Mouse (Mus musculus) midbrain, embryonic 10.5 days (tissue): ENCODE measurements around the gene Angptl2. TPM values are rescaled to one million over a fixed set of nuclear protein-coding genes. Genes with fewer than 3 reads are reported as not detected.
"Not testable (repeated sequence)": the region's sequence is repeated elsewhere in the genome, so short reads cannot be mapped to it uniquely, and the experiment has no call there.

Source experiments
- DNase-seq: peaks from one replicate; pipeline ENCODE4 v3.0.0-alpha.2; 2017; ENCODE audit warnings: low spot score
- H3K27ac ChIP-seq: fragments of 300-500 bp; sonication (generic); replicated peaks from 2 replicates; pipeline ENCODE4 v1.5.1; 2016; ENCODE audit warnings: mild to moderate bottlenecking
- H3K27me3 ChIP-seq: fragments of 300-500 bp; sonication (generic); 2 replicates; pipeline ENCODE4 v1.6.1; 2016; ENCODE audit warnings: low read depth, mild to moderate bottlenecking; ENCODE audit not compliant: poor library complexity, severe bottlenecking
- H3K36me3 ChIP-seq: fragments of 300-500 bp; sonication (generic); 2 replicates; pipeline ENCODE4 v1.6.1; 2016; ENCODE audit warnings: mild to moderate bottlenecking, moderate library complexity
- H3K4me1 ChIP-seq: fragments of 300-500 bp; sonication (generic); 2 replicates; pipeline ENCODE4 v1.6.1; 2016
- H3K4me3 ChIP-seq: fragments of 300-500 bp; sonication (generic); 2 replicates; pipeline ENCODE4 v1.5.1; 2016; ENCODE audit warnings: mild to moderate bottlenecking, moderate library complexity
- H3K9me3 ChIP-seq: fragments of 300-500 bp; sonication (generic); replicated peaks from 2 replicates; pipeline ENCODE4 v1.6.1; 2016; ENCODE audit warnings: mild to moderate bottlenecking
- WGBS: fragments of 180-500 bp; shearing (Covaris S2); methylation state at CpG from one replicate; pipeline ENCODE4 v1.1.7; 2016; 5-methylcytosine and 5-hydroxymethylcytosine counted together
- polyA plus RNA-seq: library from polyadenylated mRNA; unstranded; fragments of >200 nt; fragmentation: Nextera tagmentation; extraction: Ambion mirVana; gene quantifications from 2 replicates; pipeline ENCODE4 v1.2.1, GENCODE M21; 2016

Angptl2 gene
- polyA plus RNA-seq, 1 experiment from 2014 or later, result 21.8 TPM

GRCm38 (mm10) chr2:33207069-33207468 lies 8.8 kb upstream of the Angptl2 start:
- Histone ChIP-seq H3K4me1 (peaks cover 37% of the 10 kb centered on the region), H3K9me3 (no peaks in the 10 kb centered on the region), H3K36me3 (no peaks in the 10 kb centered on the region), H3K27ac (peak overlapping the region; percentile 61; the same call in 1 of the 2 replicates), H3K27me3 (no peaks in the 10 kb centered on the region), H3K4me3 (no peak overlapping the region)
- DNase-seq, result no peak
- 45% methylated on average over 4 of the region's 4 CpGs for WGBS

- no peaks in the 10 kb centered on the region for H3K36me3 ChIP-seq
- 90% methylated on average over 5 of the region's 5 CpGs for WGBS
- no peaks in the 10 kb centered on the region for H3K9me3 ChIP-seq
- no peaks in the 10 kb centered on the region for H3K27me3 ChIP-seq
- H3K27ac ChIP-seq, result no peak overlapping the region
- peaks cover 36% of the 10 kb centered on the region for H3K4me1 ChIP-seq
- DNase-seq, result no peak
- no peak overlapping the region for H3K4me3 ChIP-seq
These were observed 7.7 kb upstream of the Angptl2 start for GRCm38 (mm10) chr2:33208134-33208533.

- Histone ChIP-seq H3K27me3 (no peaks in the 10 kb centered on the region), H3K9me3 (no peaks in the 10 kb centered on the region), H3K4me1 (peaks cover 31% of the 10 kb centered on the region), H3K4me3 (no peak overlapping the region), H3K36me3 (no peaks in the 10 kb centered on the region), H3K27ac (no peak overlapping the region)
- no peak for DNase-seq
- 80% methylated on average over 2 of the region's 2 CpGs for WGBS
These were observed 5.0 kb upstream of the Angptl2 start for GRCm38 (mm10) chr2:33210841-33211240.

GRCm38 (mm10) chr2:33211263-33211662 lies 4.6 kb upstream of the Angptl2 start:
- not testable (repeated sequence) for H3K27ac ChIP-seq, H3K9me3 ChIP-seq, H3K27me3 ChIP-seq, H3K36me3 ChIP-seq, H3K4me3 ChIP-seq, DNase-seq
- 83% methylated on average over 11 of the region's 11 CpGs for WGBS
- peaks cover 31% of the 10 kb centered on the region for H3K4me1 ChIP-seq

DNA sequence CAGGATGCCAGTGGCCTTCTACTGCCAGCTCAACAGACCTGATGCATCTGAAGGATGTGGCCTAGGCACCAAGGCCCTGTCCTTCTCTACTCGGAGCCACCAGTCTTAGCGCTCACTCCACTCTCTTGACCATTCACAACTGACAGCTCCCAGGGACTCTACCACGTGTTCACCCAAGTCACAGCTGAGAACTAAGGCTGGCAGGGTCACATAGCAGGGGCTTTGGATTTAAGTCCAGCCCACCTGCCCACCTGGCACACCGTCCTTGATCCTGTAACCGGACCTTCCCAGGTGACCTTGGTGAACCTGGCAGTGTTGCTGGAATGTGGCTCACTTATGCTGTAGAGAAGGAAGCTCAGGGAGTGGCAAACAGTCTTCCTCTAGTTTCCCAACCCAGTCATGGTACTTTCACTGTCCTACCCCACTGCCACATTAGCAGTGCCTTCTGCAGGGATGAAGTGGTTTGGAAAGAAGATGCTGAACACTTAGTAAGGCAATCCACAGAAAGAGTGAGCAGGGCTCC lies 631 bp upstream of the Angptl2 start:
- Histone ChIP-seq H3K27ac (peak overlapping the region; percentile 94), H3K36me3 (no peaks in the 10 kb centered on the region), H3K27me3 (no peaks in the 10 kb centered on the region), H3K9me3 (no peaks in the 10 kb centered on the region), H3K4me1 (peaks cover 54% of the 10 kb centered on the region), H3K4me3 (peak overlapping the region; percentile 70)
- no peak for DNase-seq
- 77% methylated on average over 5 of the region's 5 CpGs for WGBS

DNA sequence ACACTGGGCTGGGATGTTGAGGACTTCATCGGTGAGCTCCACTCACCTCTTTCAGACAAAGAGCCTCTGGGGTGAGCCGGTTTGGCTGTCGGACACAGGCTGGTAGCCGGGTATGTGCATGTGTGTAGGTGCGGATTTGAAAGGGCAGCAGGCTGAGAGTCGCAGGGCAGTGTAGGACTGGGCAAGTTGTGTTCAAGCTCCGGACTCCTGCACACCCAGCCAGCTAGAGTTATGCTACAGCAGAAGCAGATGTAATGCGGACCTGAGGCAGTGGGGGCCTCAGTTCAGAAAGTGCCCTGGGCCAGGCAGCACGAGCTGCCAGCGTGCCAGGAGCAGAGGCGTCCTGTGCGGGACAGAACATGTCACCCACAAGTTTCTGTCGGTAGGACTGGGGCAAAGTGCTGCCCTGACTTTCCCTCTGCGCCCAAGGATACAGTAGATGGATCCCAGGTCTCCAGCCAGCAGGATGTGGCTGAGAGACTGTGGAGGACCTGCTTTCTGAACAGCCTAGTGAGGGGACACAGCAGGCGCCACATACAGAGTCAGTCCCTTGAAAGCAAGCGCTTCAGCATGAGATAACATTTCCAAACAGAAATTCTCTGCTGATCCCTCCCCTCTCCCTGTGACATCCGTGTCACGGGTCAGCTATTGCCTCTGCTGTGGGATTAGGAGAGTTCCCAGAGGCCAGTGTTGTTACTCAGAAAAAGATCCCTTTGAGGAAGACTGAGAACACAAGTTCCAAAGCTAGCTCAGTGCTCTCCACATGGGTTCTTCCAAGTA lies 966 bp downstream of the Angptl2 start:
- H3K9me3 ChIP-seq, result no peaks in the 10 kb centered on the region
- peak overlapping the region; percentile 70 for H3K4me3 ChIP-seq
- H3K27ac ChIP-seq, result peak overlapping the region; percentile 94
- WGBS, result 8% methylated on average over 18 of the region's 18 CpGs
- H3K36me3 ChIP-seq, result peaks cover 8% of the 10 kb centered on the region
- peak; percentile 57 for DNase-seq
- no peaks in the 10 kb centered on the region for H3K27me3 ChIP-seq
- peaks cover 52% of the 10 kb centered on the region for H3K4me1 ChIP-seq

- 47% methylated on average over 3 of the region's 3 CpGs for WGBS
- peak overlapping the region; percentile 70 for H3K4me3 ChIP-seq
- peak overlapping the region; percentile 94; the same call in 1 of the 2 replicates for H3K27ac ChIP-seq
- H3K9me3 ChIP-seq, result no peaks in the 10 kb centered on the region
- H3K4me1 ChIP-seq, result peaks cover 52% of the 10 kb centered on the region
- peaks cover 14% of the 10 kb centered on the region for H3K36me3 ChIP-seq
- H3K27me3 ChIP-seq, result no peaks in the 10 kb centered on the region
- DNase-seq, result no peak
These were observed 1.5 kb downstream of the Angptl2 start for GRCm38 (mm10) chr2:33217425-33217794.

- Histone ChIP-seq H3K4me3 (no peak overlapping the region), H3K9me3 (no peaks in the 10 kb centered on the region), H3K4me1 (peaks cover 54% of the 10 kb centered on the region), H3K27me3 (no peaks in the 10 kb centered on the region), H3K36me3 (peaks cover 18% of the 10 kb centered on the region), H3K27ac (no peak overlapping the region)
- 52% methylated on average over 11 of the region's 11 CpGs for WGBS
- peak; percentile 28 for DNase-seq
These were observed 3.2 kb downstream of the Angptl2 start for GRCm38 (mm10) chr2:33218903-33219625.

DNA sequence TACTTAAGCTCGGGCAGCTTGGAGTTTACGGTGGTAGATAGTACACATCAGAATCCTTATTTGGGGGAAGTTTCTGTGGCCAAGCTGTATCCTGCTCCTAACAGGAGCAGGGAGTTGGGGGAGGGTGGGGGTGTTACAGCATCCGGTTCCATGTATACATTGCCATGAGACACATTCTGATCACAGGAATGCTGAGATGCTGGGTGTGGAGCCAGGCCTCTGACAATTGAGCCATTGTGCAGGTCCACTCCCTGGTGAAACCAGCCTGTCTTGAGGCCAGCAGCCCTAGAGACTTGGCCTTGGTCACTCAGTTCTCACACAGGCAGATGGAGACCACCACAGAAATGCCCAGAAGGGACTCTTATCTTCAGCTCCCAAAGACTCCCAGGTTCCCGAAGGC lies 3.8 kb downstream of the Angptl2 start:
- Histone ChIP-seq H3K4me3 (no peak overlapping the region), H3K9me3 (no peaks in the 10 kb centered on the region), H3K4me1 (peaks cover 54% of the 10 kb centered on the region), H3K36me3 (peaks cover 20% of the 10 kb centered on the region), H3K27ac (no peak overlapping the region), H3K27me3 (no peaks in the 10 kb centered on the region)
- DNase-seq, result no peak
- 88% methylated on average over 4 of the region's 4 CpGs for WGBS

GRCm38 (mm10) chr2:33220246-33220645 lies 4.4 kb downstream of the Angptl2 start:
- H3K36me3 ChIP-seq, result peaks cover 26% of the 10 kb centered on the region
- peaks cover 52% of the 10 kb centered on the region for H3K4me1 ChIP-seq
- no peak overlapping the region for H3K4me3 ChIP-seq
- no peak for DNase-seq
- no peaks in the 10 kb centered on the region for H3K27me3 ChIP-seq
- 92% methylated on average over 6 of the region's 6 CpGs for WGBS
- no peaks in the 10 kb centered on the region for H3K9me3 ChIP-seq
- H3K27ac ChIP-seq, result no peak overlapping the region

DNA sequence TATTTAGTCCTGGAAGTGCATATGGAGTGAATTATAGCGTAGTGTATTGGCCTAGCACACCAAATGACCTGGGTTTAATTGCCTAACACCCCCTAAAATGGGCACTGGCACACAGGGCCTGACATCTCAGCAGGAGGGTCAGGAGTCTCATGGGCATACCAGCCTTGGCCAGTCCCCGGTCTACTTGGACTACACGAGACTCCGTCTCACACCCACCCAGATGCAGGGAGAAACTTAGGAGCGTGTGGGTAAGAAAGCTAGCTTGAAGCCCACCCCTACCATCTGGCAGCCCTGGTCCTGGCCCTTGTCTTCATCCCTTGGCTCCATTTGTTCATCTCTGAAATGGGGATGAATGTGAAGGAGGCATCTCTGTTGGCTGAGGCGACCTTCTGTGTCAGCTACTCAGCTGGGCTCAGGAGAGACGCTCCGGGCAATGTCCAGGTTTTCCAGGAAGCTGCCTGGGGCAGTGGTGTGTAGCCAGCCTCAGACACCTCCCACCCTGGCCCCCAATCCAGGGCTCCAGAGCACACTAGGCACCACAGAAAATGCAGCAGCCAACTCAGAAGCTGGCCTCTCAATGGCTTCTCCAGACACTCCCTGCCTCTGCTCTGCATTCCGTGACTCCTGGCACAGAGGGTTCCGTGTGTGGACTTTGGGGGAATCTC lies 4.9 kb downstream of the Angptl2 start:
- H3K27me3 ChIP-seq, result no peaks in the 10 kb centered on the region
- no peak for DNase-seq
- H3K4me3 ChIP-seq, result no peak overlapping the region
- WGBS, result 92% methylated on average over 10 of the region's 10 CpGs
- peaks cover 46% of the 10 kb centered on the region for H3K4me1 ChIP-seq
- no peak overlapping the region for H3K27ac ChIP-seq
- H3K36me3 ChIP-seq, result peaks cover 27% of the 10 kb centered on the region
- no peaks in the 10 kb centered on the region for H3K9me3 ChIP-seq

DNA sequence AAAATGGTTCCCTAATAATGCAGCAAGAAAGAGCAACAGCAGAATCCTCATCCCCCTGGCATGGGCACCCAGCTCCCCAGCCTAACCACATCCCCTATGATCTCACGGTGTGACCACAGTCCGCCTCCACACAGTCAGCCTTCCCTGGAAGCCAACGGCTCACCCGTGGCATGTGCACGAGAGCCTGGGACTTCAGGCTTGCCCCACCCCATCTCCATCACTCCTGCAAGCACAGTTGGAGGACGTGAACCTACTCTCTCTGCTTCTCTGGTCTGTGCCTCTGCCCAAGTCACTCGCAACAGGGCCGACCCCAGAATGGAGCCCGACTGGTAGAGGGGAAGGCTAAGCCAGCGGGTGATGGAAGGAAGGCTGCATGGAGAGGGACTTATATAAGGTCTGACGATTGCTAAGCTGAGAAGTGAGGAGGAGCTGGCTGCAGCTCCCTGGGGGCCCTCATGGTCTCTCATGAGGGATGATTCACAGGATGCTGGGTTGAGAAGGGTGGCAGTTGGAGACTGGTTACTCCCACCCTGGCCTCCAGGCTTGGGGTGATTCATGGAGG lies 5.6 kb downstream of the Angptl2 start:
- DNase-seq, result no peak
- Histone ChIP-seq H3K4me3 (no peak overlapping the region), H3K27ac (no peak overlapping the region), H3K4me1 (peaks cover 41% of the 10 kb centered on the region), H3K27me3 (no peaks in the 10 kb centered on the region), H3K9me3 (no peaks in the 10 kb centered on the region), H3K36me3 (peaks cover 30% of the 10 kb centered on the region)
- 89% methylated on average over 11 of the region's 11 CpGs for WGBS
